ENCODE assay signal across 15 mouse cellular contexts in the genomic region with DNA sequence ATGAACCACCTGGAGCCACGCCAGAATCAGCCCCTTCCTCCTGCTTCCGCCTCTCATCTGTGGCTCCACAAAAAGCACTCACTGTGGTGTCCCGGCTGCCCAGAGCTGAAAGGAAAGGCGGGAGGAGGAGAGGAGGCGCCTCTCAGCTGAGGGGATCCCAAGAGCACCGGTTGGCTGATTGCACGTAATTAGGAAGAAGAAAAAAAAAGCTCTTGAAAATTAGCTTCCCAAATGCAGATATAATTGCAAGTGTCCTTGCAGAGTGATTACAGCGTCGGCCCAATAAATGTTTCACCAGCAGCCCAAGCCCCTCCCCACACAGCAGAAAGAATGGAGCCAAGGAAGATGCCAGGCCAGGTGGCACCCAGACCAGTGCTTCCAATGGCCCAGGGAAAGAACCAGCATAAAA. TPM values are rescaled to one million over a fixed set of nuclear protein-coding genes. Genes with fewer than 3 reads are reported as not detected.
A peak's percentile ranks its signal among the peaks of the same experiment; 100 is the strongest.
DNase-seq lines count a peak whose midpoint lies in the region; ATAC-seq and TF ChIP-seq lines count a peak whose summit lies in the region.
"Had no signal": no experiment of that assay in that cellular context is flagged by ENCODE, and none has a peak within 500 bp of the region (broad histone marks: within the 10 kb centered on the region; RNA-seq: fewer than 3 reads in every experiment).

No protein-coding gene starts in this region.

- H3K9me3 ChIP-seq in forebrain, embryonic 11.5 days (ENCODE audit: control insufficient read depth, low read length), result no peaks in the 10 kb centered on the region
- no peaks in the 10 kb centered on the region for H3K9me3 ChIP-seq in hindbrain, postnatal 0 days (ENCODE audit: low read length)
- no peaks in the 10 kb centered on the region for H3K9me3 ChIP-seq in neural tube, embryonic 13.5 days
- no peaks in the 10 kb centered on the region for H3K9me3 ChIP-seq in liver, embryonic 11.5 days (ENCODE audit: control insufficient read depth, low read length)
- H3K9me3 ChIP-seq: liver, embryonic 15.5 days; megakaryocyte, embryonic 14.5 days had no signal

- peak; percentile 55 for ATAC-seq in forebrain, embryonic 11.5 days (replicated peaks; ENCODE audit: low FRiP score)
- ATAC-seq in hindbrain, postnatal 0 days, result peak; percentile 55; the same call in 1 of the 2 replicates
- ATAC-seq in neural tube, embryonic 13.5 days (ENCODE audit: low read depth), result peak; percentile 65; the same call in 1 of the 2 replicates
- ATAC-seq in liver, embryonic 11.5 days (replicated peaks; ENCODE audit: low FRiP score), result no peak

- 37% methylated on average over 9 of the region's 9 CpGs for WGBS in kidney, adult 2 months
- WGBS in forebrain, embryonic 11.5 days, result 47% methylated on average over 9 of the region's 9 CpGs
- WGBS in hindbrain, postnatal 0 days, result 24% methylated on average over 9 of the region's 9 CpGs
- 17% methylated on average over 9 of the region's 9 CpGs for WGBS in neural tube, embryonic 13.5 days
- 72% methylated on average over 9 of the region's 9 CpGs for WGBS in liver, embryonic 11.5 days

- peak; percentile 34 for DNase-seq in kidney, adult 2 months
- no peak for DNase-seq in kidney, adult 9 months
- peak; percentile 59 for DNase-seq in forebrain, embryonic 11.5 days (ENCODE audit: low spot score)
- peak; percentile 53 for DNase-seq in hindbrain, postnatal 0 days (ENCODE audit: low spot score)
- no peak for DNase-seq in embryo, embryonic 10 days (ENCODE audit: low spot score)
- DNase-seq in thymus, postnatal 10 days (ENCODE audit: low spot score in 2 of 2), result no peak
- no peak for DNase-seq in liver, embryonic 11.5 days (ENCODE audit: low spot score)
- DNase-seq: B cell, adult 2 months; cerebellum, adult 9-10 months; heart, adult 18-20 months; kidney, postnatal 4 days; thymus, adult 2 months had no signal

- no peaks in the 10 kb centered on the region for H3K27me3 ChIP-seq in kidney, adult 2 months (replicated peaks; ENCODE audit: control insufficient read depth, insufficient read depth, low read length)
- no peaks in the 10 kb centered on the region for H3K27me3 ChIP-seq in forebrain, embryonic 11.5 days (ENCODE audit: control insufficient read depth, insufficient read depth, low read length)
- no peaks in the 10 kb centered on the region for H3K27me3 ChIP-seq in hindbrain, postnatal 0 days (ENCODE audit: insufficient read depth, low read length)
- H3K27me3 ChIP-seq in neural tube, embryonic 13.5 days, result no peaks in the 10 kb centered on the region
- no peaks in the 10 kb centered on the region for H3K27me3 ChIP-seq in liver, embryonic 11.5 days (replicated peaks; ENCODE audit: control insufficient read depth, insufficient read depth, low read length)
- H3K27me3 ChIP-seq: liver, embryonic 15.5 days; megakaryocyte, embryonic 14.5 days had no signal

- no peak overlapping the region for H3K27ac ChIP-seq in kidney, adult 2 months (ENCODE audit: insufficient read depth, low read depth, low read length)
- H3K27ac ChIP-seq in forebrain, embryonic 11.5 days (ENCODE audit: low read depth, low read length), result peak overlapping the region; percentile 3; the same call in 1 of the 2 replicates
- H3K27ac ChIP-seq in hindbrain, postnatal 0 days, result peak overlapping the region; percentile 60; the same call in 1 of the 2 replicates
- peak overlapping the region; percentile 84 for H3K27ac ChIP-seq in neural tube, embryonic 13.5 days (replicated peaks)
- no peak overlapping the region for H3K27ac ChIP-seq in liver, embryonic 11.5 days (ENCODE audit: low read depth, low read length)
- H3K27ac ChIP-seq: liver, embryonic 15.5 days had no signal

- H3K36me3 ChIP-seq in kidney, adult 2 months (ENCODE audit: control insufficient read depth, insufficient read depth, low read length), result no peaks in the 10 kb centered on the region
- H3K36me3 ChIP-seq in forebrain, embryonic 11.5 days (ENCODE audit: control insufficient read depth, insufficient read depth, low read length), result no peaks in the 10 kb centered on the region
- no peaks in the 10 kb centered on the region for H3K36me3 ChIP-seq in hindbrain, postnatal 0 days (ENCODE audit: insufficient read depth, low read length)
- no peaks in the 10 kb centered on the region for H3K36me3 ChIP-seq in neural tube, embryonic 13.5 days
- H3K36me3 ChIP-seq in liver, embryonic 11.5 days (ENCODE audit: control insufficient read depth, insufficient read depth, low read length), result no peaks in the 10 kb centered on the region; the same call in 1 of the 2 replicates
- H3K36me3 ChIP-seq: liver, embryonic 15.5 days had no signal

- no peak for TF ChIP-seq CTCF in kidney, adult 2 months (conservative IDR thresholded peaks at IDR 0.05; ENCODE audit: insufficient read depth, insufficient read length, low read depth, low read length)
- TF ChIP-seq CTCF in hindbrain, postnatal 0 days (IDR thresholded peaks at IDR 0.05; ENCODE audit: low read depth), result no peak

- H3K4me3 ChIP-seq in kidney, adult 2 months (ENCODE audit: insufficient read depth, low read depth, low read length), result no peak overlapping the region
- no peak overlapping the region for H3K4me3 ChIP-seq in forebrain, embryonic 11.5 days (ENCODE audit: low read depth, low read length)
- no peak overlapping the region for H3K4me3 ChIP-seq in hindbrain, postnatal 0 days (ENCODE audit: low read length)
- no peak overlapping the region for H3K4me3 ChIP-seq in neural tube, embryonic 13.5 days
- H3K4me3 ChIP-seq in liver, embryonic 11.5 days (ENCODE audit: low read depth, low read length), result no peak overlapping the region
- H3K4me3 ChIP-seq: liver, embryonic 15.5 days; megakaryocyte, embryonic 14.5 days had no signal

- H3K4me1 ChIP-seq in kidney, adult 2 months (ENCODE audit: control insufficient read depth, insufficient read depth, low read length), result peaks cover 25% of the 10 kb centered on the region
- peaks cover 4% of the 10 kb centered on the region for H3K4me1 ChIP-seq in forebrain, embryonic 11.5 days (replicated peaks; ENCODE audit: control insufficient read depth, insufficient read depth, low read length)
- peaks cover 19% of the 10 kb centered on the region for H3K4me1 ChIP-seq in hindbrain, postnatal 0 days (ENCODE audit: insufficient read depth, low read length)
- H3K4me1 ChIP-seq in neural tube, embryonic 13.5 days (replicated peaks), result peaks cover 33% of the 10 kb centered on the region
- H3K4me1 ChIP-seq in liver, embryonic 11.5 days (replicated peaks; ENCODE audit: control insufficient read depth, insufficient read depth, low read length), result peaks cover 13% of the 10 kb centered on the region

- H3K4me2 ChIP-seq in forebrain, embryonic 11.5 days (ENCODE audit: low read depth, low read length, severe bottlenecking), result no peak overlapping the region
- no peak overlapping the region for H3K4me2 ChIP-seq in hindbrain, postnatal 0 days (ENCODE audit: low read depth, low read length)
- peak overlapping the region; percentile 25 for H3K4me2 ChIP-seq in neural tube, embryonic 13.5 days
- no peak overlapping the region for H3K4me2 ChIP-seq in liver, embryonic 11.5 days
- H3K4me2 ChIP-seq: liver, embryonic 15.5 days had no signal

- H3K9ac ChIP-seq in forebrain, embryonic 11.5 days (ENCODE audit: low read length), result no peak overlapping the region
- no peak overlapping the region for H3K9ac ChIP-seq in hindbrain, postnatal 0 days (replicated peaks; ENCODE audit: low read length)
- peak overlapping the region; percentile 27; the same call in 1 of the 2 replicates for H3K9ac ChIP-seq in neural tube, embryonic 13.5 days
- H3K9ac ChIP-seq in liver, embryonic 11.5 days (ENCODE audit: low read depth, low read length), result no peak overlapping the region
- H3K9ac ChIP-seq: liver, embryonic 15.5 days had no signal

- TF ChIP-seq POLR2A in kidney, adult 2 months (IDR thresholded peaks at IDR 0.05; ENCODE audit: low read depth, low read length), result no peak

RNA-seq across cellular contexts. Expression of a gene that starts 19.2 kb away (rescaled TPM):
- 27.6 and 29.0 TPM in 2 replicates for polyA plus RNA-seq in kidney, adult 2 months (2012; rRNA removed)
- polyA plus RNA-seq in forebrain, embryonic 11.5 days (2014; fragmentation: Nextera tagmentation; extraction: Ambion mirVana), result 19.6 and 21.5 TPM in 2 replicates
- 69.0 and 73.9 TPM in 2 replicates for total RNA-seq in hindbrain, postnatal 0 days (2014; rRNA removed)
- polyA plus RNA-seq in hindbrain, postnatal 0 days (2015; fragmentation: Nextera tagmentation; extraction: Ambion mirVana), result 34.1 and 35.7 TPM in 2 replicates
- polyA plus RNA-seq in neural tube, embryonic 13.5 days (2015; fragmentation: Nextera tagmentation; extraction: Ambion mirVana), result 30.9 and 34.0 TPM in 2 replicates
- polyA plus RNA-seq in liver, embryonic 11.5 days (2014; fragmentation: Nextera tagmentation; extraction: Ambion mirVana), result 5.8 and 7.3 TPM in 2 replicates

RNA-seq across cellular contexts. Expression of a gene that starts 57.9 kb away (rescaled TPM):
- polyA plus RNA-seq in kidney, adult 2 months (2012; rRNA removed), result 0.49 and 0.74 TPM in 2 replicates
- 31.9 and 34.4 TPM in 2 replicates for polyA plus RNA-seq in forebrain, embryonic 11.5 days (2014; fragmentation: Nextera tagmentation; extraction: Ambion mirVana)
- total RNA-seq in hindbrain, postnatal 0 days (2014; rRNA removed), result 13.9 and 20.7 TPM in 2 replicates
- 62.3 and 64.9 TPM in 2 replicates for polyA plus RNA-seq in hindbrain, postnatal 0 days (2015; fragmentation: Nextera tagmentation; extraction: Ambion mirVana)
- polyA plus RNA-seq in neural tube, embryonic 13.5 days (2015; fragmentation: Nextera tagmentation; extraction: Ambion mirVana), result 53.0 and 58.6 TPM in 2 replicates
- 18.3 and 18.4 TPM in 2 replicates for polyA plus RNA-seq in liver, embryonic 11.5 days (2014; fragmentation: Nextera tagmentation; extraction: Ambion mirVana)

RNA-seq across cellular contexts. Expression of a gene that starts 58.0 kb away (rescaled TPM):
- 2.2 and 2.9 TPM in 2 replicates for polyA plus RNA-seq in kidney, adult 2 months (2012; rRNA removed)
- polyA plus RNA-seq in forebrain, embryonic 11.5 days (2014; fragmentation: Nextera tagmentation; extraction: Ambion mirVana), result 12.7 and 14.0 TPM in 2 replicates
- 4.3 and 7.1 TPM in 2 replicates for total RNA-seq in hindbrain, postnatal 0 days (2014; rRNA removed)
- polyA plus RNA-seq in hindbrain, postnatal 0 days (2015; fragmentation: Nextera tagmentation; extraction: Ambion mirVana), result 11.2 and 12.2 TPM in 2 replicates
- 11.0 and 13.3 TPM in 2 replicates for polyA plus RNA-seq in neural tube, embryonic 13.5 days (2015; fragmentation: Nextera tagmentation; extraction: Ambion mirVana)
- polyA plus RNA-seq in liver, embryonic 11.5 days (2014; fragmentation: Nextera tagmentation; extraction: Ambion mirVana), result 12.6 and 14.0 TPM in 2 replicates

Comparison
In these comparisons a context has a peak if more than half of its experiments do, and no peak if none do; other contexts are left out.
1. DNase-seq: peak in kidney, adult 2 months (single experiment), forebrain, embryonic 11.5 days (single experiment) and hindbrain, postnatal 0 days (single experiment); none in kidney, adult 9 months (single experiment), embryo, embryonic 10 days (single experiment), thymus, postnatal 10 days (0 of 2) and liver, embryonic 11.5 days (single experiment).
2. H3K27ac ChIP-seq: peak in forebrain, embryonic 11.5 days (single experiment), hindbrain, postnatal 0 days (single experiment) and neural tube, embryonic 13.5 days (single experiment); none in kidney, adult 2 months (single experiment) and liver, embryonic 11.5 days (single experiment).
3. RNA of a gene that starts 57.9 kb away (polyA plus RNA-seq): 62.3 to 64.9 TPM in hindbrain, postnatal 0 days, 53.0 to 58.6 TPM in neural tube, embryonic 13.5 days, 31.9 to 34.4 TPM in forebrain, embryonic 11.5 days and 18.3 to 18.4 TPM in liver, embryonic 11.5 days; 0.49 to 0.74 TPM in kidney, adult 2 months; every median in the first group is over 10 times any median in the second.